Mouse (Mus musculus) kidney, embryonic 15.5 days (tissue): ENCODE results near the gene Camta1. TPM values are rescaled to one million over a fixed set of nuclear protein-coding genes. Genes with fewer than 3 reads are reported as not detected.

Experiments
- ATAC-seq: fragments of 200-750 bp; cut with Nextera tagmentation; replicated peaks from 2 replicates; pipeline ENCODE4 v1.8.0; 2017; ENCODE audit warnings: moderate TSS enrichment; ENCODE audit not compliant: low FRiP score
- H3K27ac ChIP-seq: fragments of 300-500 bp; sonication (generic); 2 replicates; pipeline ENCODE4 v1.5.1; 2015; ENCODE audit warnings: mild to moderate bottlenecking, inconsistent platforms
- H3K27me3 ChIP-seq: fragments of 300-500 bp; sonication (generic); 2 replicates; pipeline ENCODE4 v1.6.1; 2015; ENCODE audit warnings: inconsistent platforms
- H3K36me3 ChIP-seq: fragments of 300-500 bp; sonication (generic); 2 replicates; pipeline ENCODE4 v1.6.1; 2015; ENCODE audit warnings: inconsistent platforms
- H3K4me1 ChIP-seq: fragments of 300-500 bp; sonication (generic); 2 replicates; pipeline ENCODE4 v1.6.1; 2015; ENCODE audit warnings: inconsistent platforms
- H3K4me2 ChIP-seq: fragments of 300-500 bp; sonication (generic); 2 replicates; pipeline ENCODE4 v1.6.1; 2015; ENCODE audit warnings: moderate library complexity, mild to moderate bottlenecking, inconsistent platforms
- H3K4me3 ChIP-seq: fragments of 300-500 bp; sonication (generic); replicated peaks from 2 replicates; pipeline ENCODE4 v1.5.1; 2015; ENCODE audit warnings: mild to moderate bottlenecking, inconsistent platforms
- H3K9ac ChIP-seq: fragments of 300-500 bp; sonication (generic); 2 replicates; pipeline ENCODE4 v1.6.1; 2015; ENCODE audit warnings: mild to moderate bottlenecking, inconsistent platforms
- H3K9me3 ChIP-seq: fragments of 300-500 bp; sonication (generic); replicated peaks from 2 replicates; pipeline ENCODE4 v1.6.1; 2016; ENCODE audit warnings: inconsistent platforms
- WGBS: fragments of 180-500 bp; shearing (Covaris S2); methylation state at CpG from one replicate; pipeline ENCODE4 v1.1.7; 2015; ENCODE audit warnings: mixed read lengths; 5-methylcytosine and 5-hydroxymethylcytosine counted together
- polyA plus RNA-seq: library from polyadenylated mRNA; unstranded; fragments of >200 nt; fragmentation: Nextera tagmentation; extraction: Ambion mirVana; gene quantifications from 2 replicates; pipeline ENCODE4 v1.2.1, GENCODE M21; 2015

Camta1 gene
- polyA plus RNA-seq, 1 experiment from 2014 or later = 87.9 TPM

GRCm38 (mm10) chr4:151310773-151311172, 550.9 kb downstream of the Camta1 start:
- 67% methylated on average over 8 of the region's 8 CpGs for WGBS
- Histone ChIP-seq H3K4me3 (no peak overlapping the region), H3K36me3 (no peaks in the 10 kb centered on the region), H3K27me3 (no peaks in the 10 kb centered on the region), H3K9ac (no peak overlapping the region), H3K4me2 (no peak overlapping the region), H3K4me1 (peaks cover 38% of the 10 kb centered on the region), H3K9me3 (no peaks in the 10 kb centered on the region), H3K27ac (peak overlapping the region; percentile 85)
- no peak for ATAC-seq

GRCm38 (mm10) chr4:151310056-151310685, 551.5 kb downstream of the Camta1 start:
- H3K27me3 ChIP-seq = no peaks in the 10 kb centered on the region
- H3K9me3 ChIP-seq = no peaks in the 10 kb centered on the region
- H3K9ac ChIP-seq = no peak overlapping the region
- H3K4me3 ChIP-seq = no peak overlapping the region
- peak overlapping the region; percentile 85 for H3K27ac ChIP-seq
- peaks cover 38% of the 10 kb centered on the region for H3K4me1 ChIP-seq
- ATAC-seq = peak; percentile 84
- 11% methylated on average over 12 of the region's 12 CpGs for WGBS
- H3K36me3 ChIP-seq = no peaks in the 10 kb centered on the region
- H3K4me2 ChIP-seq = 0 out of 2 replicates have a peak overlapping the region, but pooled peaks have one; percentile 16

GRCm38 (mm10) chr4:151306890-151307289, 554.8 kb downstream of the Camta1 start:
- H3K9ac ChIP-seq = no peak overlapping the region
- no peak overlapping the region for H3K4me2 ChIP-seq
- ATAC-seq = no peak
- WGBS = 81% methylated on average over 11 of the region's 11 CpGs
- no peaks in the 10 kb centered on the region for H3K9me3 ChIP-seq
- H3K27ac ChIP-seq = no peak overlapping the region
- no peak overlapping the region for H3K4me3 ChIP-seq
- H3K36me3 ChIP-seq = no peaks in the 10 kb centered on the region
- peaks cover 60% of the 10 kb centered on the region for H3K4me1 ChIP-seq
- H3K27me3 ChIP-seq = no peaks in the 10 kb centered on the region

- Histone ChIP-seq H3K9me3 (no peaks in the 10 kb centered on the region), H3K4me1 (peaks cover 61% of the 10 kb centered on the region), H3K4me2 (no peak overlapping the region), H3K27me3 (no peaks in the 10 kb centered on the region), H3K27ac (no peak overlapping the region), H3K4me3 (no peak overlapping the region), H3K9ac (no peak overlapping the region), H3K36me3 (no peaks in the 10 kb centered on the region)
- no peak for ATAC-seq
- WGBS = 56% methylated on average over 11 of the region's 11 CpGs
These were observed 555.3 kb downstream of the Camta1 start for GRCm38 (mm10) chr4:151306311-151306765.

GRCm38 (mm10) chr4:151305761-151306160, 555.9 kb downstream of the Camta1 start:
- Histone ChIP-seq H3K27me3 (no peaks in the 10 kb centered on the region), H3K4me1 (peaks cover 62% of the 10 kb centered on the region), H3K4me3 (no peak overlapping the region), H3K9me3 (no peaks in the 10 kb centered on the region), H3K27ac (no peak overlapping the region), H3K36me3 (no peaks in the 10 kb centered on the region), H3K9ac (no peak overlapping the region), H3K4me2 (no peak overlapping the region)
- ATAC-seq = no peak
- 85% methylated on average over 6 of the region's 6 CpGs for WGBS

GRCm38 (mm10) chr4:151303931-151304330, 557.7 kb downstream of the Camta1 start:
- Histone ChIP-seq H3K4me1 (peaks cover 55% of the 10 kb centered on the region), H3K9ac (no peak overlapping the region), H3K4me2 (no peak overlapping the region), H3K9me3 (no peaks in the 10 kb centered on the region), H3K27me3 (peaks cover 13% of the 10 kb centered on the region), H3K4me3 (no peak overlapping the region), H3K27ac (peak overlapping the region; percentile 84; the same call in 1 of the 2 replicates), H3K36me3 (no peaks in the 10 kb centered on the region)
- ATAC-seq = no peak
- WGBS = 80% methylated on average over 3 of the region's 3 CpGs

GRCm38 (mm10) chr4:151303436-151303835, 558.2 kb downstream of the Camta1 start:
- H3K4me1 ChIP-seq = peaks cover 55% of the 10 kb centered on the region
- H3K4me3 ChIP-seq = no peak overlapping the region
- no peak overlapping the region for H3K9ac ChIP-seq
- H3K27me3 ChIP-seq = peaks cover 17% of the 10 kb centered on the region
- no peak for ATAC-seq
- H3K36me3 ChIP-seq = no peaks in the 10 kb centered on the region
- peak overlapping the region; percentile 84 for H3K27ac ChIP-seq
- H3K4me2 ChIP-seq = no peak overlapping the region
- WGBS = 80% methylated on average over 5 of the region's 5 CpGs
- no peaks in the 10 kb centered on the region for H3K9me3 ChIP-seq

GRCm38 (mm10) chr4:151302195-151303126, 559.2 kb downstream of the Camta1 start:
- H3K9me3 ChIP-seq = no peaks in the 10 kb centered on the region
- peak; percentile 79 for ATAC-seq
- WGBS = 18% methylated on average over 11 of the region's 11 CpGs
- H3K27me3 ChIP-seq = peaks cover 17% of the 10 kb centered on the region
- H3K4me3 ChIP-seq = no peak overlapping the region
- no peak overlapping the region; the same call in 1 of the 2 replicates for H3K4me2 ChIP-seq
- H3K27ac ChIP-seq = peak overlapping the region; percentile 84
- H3K36me3 ChIP-seq = no peaks in the 10 kb centered on the region
- H3K4me1 ChIP-seq = peaks cover 47% of the 10 kb centered on the region
- no peak overlapping the region for H3K9ac ChIP-seq

- Histone ChIP-seq H3K4me3 (no peak overlapping the region), H3K4me1 (peaks cover 40% of the 10 kb centered on the region), H3K27ac (no peak overlapping the region), H3K9ac (no peak overlapping the region), H3K4me2 (no peak overlapping the region), H3K27me3 (peaks cover 17% of the 10 kb centered on the region), H3K36me3 (no peaks in the 10 kb centered on the region), H3K9me3 (no peaks in the 10 kb centered on the region)
- no peak for ATAC-seq
- WGBS = 8% methylated on average over 9 of the region's 9 CpGs
These were observed 560.3 kb downstream of the Camta1 start for GRCm38 (mm10) chr4:151301337-151301736.

- no peaks in the 10 kb centered on the region for H3K36me3 ChIP-seq
- no peak overlapping the region for H3K4me3 ChIP-seq
- H3K27ac ChIP-seq = no peak overlapping the region
- H3K27me3 ChIP-seq = peaks cover 17% of the 10 kb centered on the region
- H3K4me1 ChIP-seq = peaks cover 40% of the 10 kb centered on the region
- H3K9ac ChIP-seq = no peak overlapping the region
- WGBS = 12% methylated on average over 15 of the region's 15 CpGs
- peak; percentile 44; the same call in 1 of the 2 replicates for ATAC-seq
- H3K4me2 ChIP-seq = peak overlapping the region; percentile 39; the same call in 1 of the 2 replicates
- no peaks in the 10 kb centered on the region for H3K9me3 ChIP-seq
These were observed 561.0 kb downstream of the Camta1 start for GRCm38 (mm10) chr4:151300706-151301105.

GRCm38 (mm10) chr4:151295515-151296203, 566.0 kb downstream of the Camta1 start:
- Histone ChIP-seq H3K27ac (no peak overlapping the region), H3K4me3 (no peak overlapping the region), H3K4me1 (peaks cover 5% of the 10 kb centered on the region), H3K4me2 (no peak overlapping the region), H3K27me3 (peaks cover 17% of the 10 kb centered on the region), H3K36me3 (no peaks in the 10 kb centered on the region), H3K9me3 (no peaks in the 10 kb centered on the region), H3K9ac (no peak overlapping the region)
- ATAC-seq = no peak
- WGBS = 83% methylated on average over 13 of the region's 13 CpGs
